Mouse (Mus musculus) forebrain, embryonic 16.5 days (tissue): ENCODE data around the gene Cyp27b1. TPM values are rescaled to one million over a fixed set of nuclear protein-coding genes. Genes with fewer than 3 reads are reported as not detected.

Source experiments
- ATAC-seq: fragments of 200-750 bp; cut with Nextera tagmentation; 2 replicates; pipeline ENCODE4 v1.8.0; 2017; ENCODE audit warnings: mild to moderate bottlenecking, moderate library complexity
- H3K27ac ChIP-seq: fragments of 300-500 bp; sonication (generic); 2 replicates; pipeline ENCODE4 v1.5.1; 2014; ENCODE audit warnings: low read length, control low read depth
- H3K27me3 ChIP-seq: fragments of 300-500 bp; sonication (generic); replicated peaks from 2 replicates; pipeline ENCODE4 v1.6.1; 2014; ENCODE audit warnings: low read length; ENCODE audit not compliant: control insufficient read depth, insufficient read depth
- H3K36me3 ChIP-seq: fragments of 300-500 bp; sonication (generic); 2 replicates; pipeline ENCODE4 v1.6.1; 2014; ENCODE audit not compliant: control insufficient read depth, insufficient read depth
- H3K4me1 ChIP-seq: fragments of 300-500 bp; sonication (generic); replicated peaks from 2 replicates; pipeline ENCODE4 v1.6.1; 2014; ENCODE audit warnings: low read length; ENCODE audit not compliant: control insufficient read depth, insufficient read depth
- H3K4me2 ChIP-seq: fragments of 300-500 bp; sonication (generic); 2 replicates; pipeline ENCODE4 v1.6.1; 2014; ENCODE audit warnings: mild to moderate bottlenecking, low read length, control low read depth
- H3K4me3 ChIP-seq: fragments of 300-500 bp; sonication (generic); replicated peaks from 2 replicates; pipeline ENCODE4 v1.5.1; 2014; ENCODE audit warnings: mild to moderate bottlenecking, low read length, control low read depth
- H3K9ac ChIP-seq: fragments of 300-500 bp; sonication (generic); replicated peaks from 2 replicates; pipeline ENCODE4 v1.6.1; 2014; ENCODE audit warnings: low read depth, low read length, control low read depth
- H3K9me3 ChIP-seq: fragments of 300-500 bp; sonication (generic); 2 replicates; pipeline ENCODE4 v1.6.1; 2016; ENCODE audit warnings: low read length; ENCODE audit not compliant: control insufficient read depth
- WGBS: fragments of 180-500 bp; shearing (Covaris S2); extraction: QIAGEN DNeasy Blood & Tissue Kit; methylation state at CpG from one replicate; pipeline ENCODE4 v1.1.7; 2014; 5-methylcytosine and 5-hydroxymethylcytosine counted together
- polyA plus RNA-seq: library from polyadenylated mRNA; unstranded; fragments of >200 nt; fragmentation: Nextera tagmentation; extraction: Ambion mirVana; gene quantifications from 2 replicates; pipeline ENCODE4 v1.2.1, GENCODE M21; 2015

Gene Cyp27b1
- polyA plus RNA-seq, 1 experiment from 2014 or later, result 0.20 TPM

DNA sequence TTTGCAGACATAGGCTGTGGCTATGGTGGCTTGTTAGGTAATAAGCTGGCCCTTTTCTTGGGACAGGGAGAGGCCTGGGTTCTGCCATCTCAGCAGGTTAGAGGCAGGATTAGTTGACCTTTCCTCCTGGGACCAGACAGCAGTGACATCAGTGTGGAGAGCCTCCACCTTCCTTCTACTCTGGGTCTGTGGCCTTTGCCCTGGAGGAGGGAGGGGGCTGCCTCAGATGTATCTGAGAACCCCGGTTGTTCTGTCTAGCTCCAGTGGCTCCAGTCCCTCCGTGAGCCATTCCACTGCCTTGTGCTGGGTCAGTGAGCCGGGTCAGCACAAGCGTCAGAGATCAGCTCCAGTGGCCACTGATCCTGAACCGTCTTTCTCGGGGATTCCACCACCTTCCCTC, 4.9 kb upstream of the Cyp27b1 start:
- no peak overlapping the region for H3K27ac ChIP-seq
- H3K9me3 ChIP-seq, result no peaks in the 10 kb centered on the region
- H3K27me3 ChIP-seq, result peaks cover 11% of the 10 kb centered on the region; the same call in 1 of the 2 replicates
- no peak overlapping the region for H3K4me2 ChIP-seq
- no peak for ATAC-seq
- H3K36me3 ChIP-seq, result no peaks in the 10 kb centered on the region
- no peak overlapping the region for H3K9ac ChIP-seq
- H3K4me1 ChIP-seq, result peaks cover 12% of the 10 kb centered on the region
- WGBS, result 88% methylated on average over 6 of the region's 6 CpGs
- no peak overlapping the region for H3K4me3 ChIP-seq

- no peak overlapping the region for H3K4me3 ChIP-seq
- H3K4me1 ChIP-seq, result 0 out of 2 replicates have a peak, but pooled peaks cover 4% of the 10 kb centered on the region
- H3K4me2 ChIP-seq, result no peak overlapping the region
- H3K27me3 ChIP-seq, result peaks cover 38% of the 10 kb centered on the region
- H3K27ac ChIP-seq, result no peak overlapping the region
- H3K9me3 ChIP-seq, result no peaks in the 10 kb centered on the region
- H3K9ac ChIP-seq, result no peak overlapping the region
- ATAC-seq, result no peak
- WGBS, result 5% methylated on average over 35 of the region's 35 CpGs
- no peaks in the 10 kb centered on the region for H3K36me3 ChIP-seq
Observed at GRCm38 (mm10) chr10:127048608-127049394, 751 bp downstream of the Cyp27b1 start.

- H3K4me1 ChIP-seq, result 0 out of 2 replicates have a peak, but pooled peaks cover 4% of the 10 kb centered on the region
- H3K27me3 ChIP-seq, result peaks cover 38% of the 10 kb centered on the region
- H3K4me3 ChIP-seq, result no peak overlapping the region
- H3K27ac ChIP-seq, result no peak overlapping the region
- 3% methylated on average over 29 of the region's 29 CpGs for WGBS
- ATAC-seq, result no peak
- H3K9ac ChIP-seq, result no peak overlapping the region
- no peaks in the 10 kb centered on the region for H3K9me3 ChIP-seq
- H3K36me3 ChIP-seq, result 0 out of 2 replicates have a peak, but pooled peaks cover 2% of the 10 kb centered on the region
- no peak overlapping the region for H3K4me2 ChIP-seq
Observed at GRCm38 (mm10) chr10:127049395-127050118, 1.5 kb downstream of the Cyp27b1 start.

DNA sequence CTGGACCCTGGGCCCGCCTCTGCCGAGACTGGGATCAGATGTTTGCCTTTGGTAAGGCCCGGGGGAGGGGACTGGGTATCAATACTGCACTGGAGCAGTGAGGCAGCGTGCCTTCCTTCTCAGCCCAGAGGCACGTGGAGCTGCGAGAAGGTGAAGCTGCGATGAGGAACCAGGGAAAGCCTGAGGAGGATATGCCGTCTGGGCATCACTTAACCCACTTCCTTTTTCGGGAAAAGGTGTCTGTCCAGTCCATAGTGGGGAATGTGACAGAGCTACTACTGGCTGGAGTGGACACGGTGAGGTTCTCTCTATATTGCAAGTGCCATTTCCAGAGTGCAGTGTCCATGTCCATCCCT, 2.0 kb downstream of the Cyp27b1 start:
- Histone ChIP-seq H3K9me3 (no peaks in the 10 kb centered on the region), H3K27ac (no peak overlapping the region), H3K4me1 (0 out of 2 replicates have a peak, but pooled peaks cover 6% of the 10 kb centered on the region), H3K9ac (no peak overlapping the region), H3K4me3 (no peak overlapping the region), H3K27me3 (peaks cover 38% of the 10 kb centered on the region), H3K4me2 (no peak overlapping the region), H3K36me3 (peaks cover 6% of the 10 kb centered on the region)
- 15% methylated on average over 10 of the region's 10 CpGs for WGBS
- ATAC-seq, result no peak

DNA sequence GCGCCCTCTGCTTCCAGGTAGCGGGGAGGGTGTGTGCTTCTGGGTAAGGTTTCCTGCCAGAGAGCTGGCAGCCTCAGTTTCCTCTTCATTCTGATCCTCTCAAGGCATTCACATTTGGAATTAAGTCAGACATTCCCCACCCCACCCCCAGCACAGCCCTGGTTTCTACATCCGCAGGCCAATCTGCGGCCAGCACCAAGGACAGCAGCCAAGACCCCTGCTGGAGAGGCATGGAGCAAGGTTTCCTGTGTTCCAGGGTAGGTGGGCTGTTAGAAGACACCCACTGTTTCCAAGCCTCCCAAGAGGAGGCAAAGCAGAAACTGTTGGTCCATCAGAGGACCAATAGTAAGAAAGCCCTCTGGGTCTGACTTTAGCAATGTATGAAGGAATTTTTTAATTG, 6.6 kb downstream of the Cyp27b1 start:
- Histone ChIP-seq H3K9ac (no peak overlapping the region), H3K4me3 (no peak overlapping the region), H3K27me3 (peaks cover 17% of the 10 kb centered on the region), H3K27ac (no peak overlapping the region), H3K36me3 (peaks cover 14% of the 10 kb centered on the region), H3K4me2 (no peak overlapping the region), H3K9me3 (no peaks in the 10 kb centered on the region), H3K4me1 (peaks cover 23% of the 10 kb centered on the region)
- 75% methylated on average over 4 of the region's 4 CpGs for WGBS
- no peak for ATAC-seq

GRCm38 (mm10) chr10:127055406-127055805, 7.4 kb downstream of the Cyp27b1 start:
- Histone ChIP-seq H3K27me3 (peaks cover 10% of the 10 kb centered on the region), H3K4me2 (no peak overlapping the region), H3K36me3 (peaks cover 14% of the 10 kb centered on the region), H3K9me3 (no peaks in the 10 kb centered on the region), H3K4me3 (no peak overlapping the region), H3K27ac (no peak overlapping the region), H3K4me1 (peaks cover 21% of the 10 kb centered on the region), H3K9ac (no peak overlapping the region)
- WGBS, result 92% methylated on average over 8 of the region's 8 CpGs
- no peak for ATAC-seq

DNA sequence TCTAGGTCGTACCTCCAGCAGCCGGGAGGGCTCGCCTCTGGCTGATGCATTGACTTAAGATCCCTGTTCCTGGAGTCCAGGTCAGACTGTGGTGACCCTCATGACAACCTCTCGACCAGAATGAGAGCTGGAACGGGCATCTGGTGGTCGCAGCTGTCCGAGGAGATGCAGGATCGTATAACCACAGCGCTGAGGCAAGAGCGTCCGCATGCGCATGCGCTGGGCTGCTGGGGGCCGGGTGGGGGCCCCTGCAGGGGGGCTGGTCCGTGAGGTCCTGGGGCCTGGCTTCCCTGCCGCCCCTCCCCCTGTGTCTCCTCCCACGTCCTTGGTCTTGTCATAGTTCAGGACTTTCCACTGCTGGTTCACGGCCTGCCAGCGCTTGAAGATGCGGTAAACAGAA, 8.4 kb downstream of the Cyp27b1 start:
- no peak overlapping the region for H3K4me2 ChIP-seq
- no peak overlapping the region for H3K9ac ChIP-seq
- no peak overlapping the region for H3K27ac ChIP-seq
- H3K27me3 ChIP-seq, result 0 out of 2 replicates have a peak, but pooled peaks cover 3% of the 10 kb centered on the region
- ATAC-seq, result no peak
- H3K4me3 ChIP-seq, result no peak overlapping the region
- 93% methylated on average over 20 of the region's 20 CpGs for WGBS
- H3K36me3 ChIP-seq, result peaks cover 14% of the 10 kb centered on the region
- H3K4me1 ChIP-seq, result peaks cover 31% of the 10 kb centered on the region
- H3K9me3 ChIP-seq, result no peaks in the 10 kb centered on the region

GRCm38 (mm10) chr10:127058161-127058560, 10.1 kb downstream of the Cyp27b1 start:
- peak overlapping the region; percentile 83 for H3K4me2 ChIP-seq
- peak overlapping the region; percentile 96 for H3K9ac ChIP-seq
- H3K9me3 ChIP-seq, result no peaks in the 10 kb centered on the region
- WGBS, result 0% methylated on average over 9 of the region's 9 CpGs
- H3K27me3 ChIP-seq, result no peaks in the 10 kb centered on the region
- H3K36me3 ChIP-seq, result peaks cover 14% of the 10 kb centered on the region
- H3K4me3 ChIP-seq, result peak overlapping the region; percentile 89
- peak; percentile 29; the same call in 1 of the 2 replicates for ATAC-seq
- no peak overlapping the region; the same call in 1 of the 2 replicates for H3K27ac ChIP-seq
- H3K4me1 ChIP-seq, result peaks cover 37% of the 10 kb centered on the region

- Histone ChIP-seq H3K4me1 (peaks cover 37% of the 10 kb centered on the region), H3K4me2 (peak overlapping the region; percentile 83), H3K27me3 (no peaks in the 10 kb centered on the region), H3K27ac (peak overlapping the region; percentile 97), H3K36me3 (peaks cover 14% of the 10 kb centered on the region), H3K4me3 (peak overlapping the region; percentile 89), H3K9ac (peak overlapping the region; percentile 96), H3K9me3 (no peaks in the 10 kb centered on the region)
- no peak for ATAC-seq
- 2% methylated on average over 8 of the region's 8 CpGs for WGBS
Observed at GRCm38 (mm10) chr10:127058708-127059107, 10.7 kb downstream of the Cyp27b1 start.
